Mouse (Mus musculus) c-Kit-positive CD71-positive TER-119-positive erythroid progenitor cells, embryonic 14.5 days (primary cell): Measurements from ENCODE around the gene Prdm2.

Source experiments
- DNase-seq: peaks from one replicate; pipeline ENCODE4 v3.0.0-alpha.2; 2013; ENCODE audit warnings: low spot score

Prdm2 gene

DNA sequence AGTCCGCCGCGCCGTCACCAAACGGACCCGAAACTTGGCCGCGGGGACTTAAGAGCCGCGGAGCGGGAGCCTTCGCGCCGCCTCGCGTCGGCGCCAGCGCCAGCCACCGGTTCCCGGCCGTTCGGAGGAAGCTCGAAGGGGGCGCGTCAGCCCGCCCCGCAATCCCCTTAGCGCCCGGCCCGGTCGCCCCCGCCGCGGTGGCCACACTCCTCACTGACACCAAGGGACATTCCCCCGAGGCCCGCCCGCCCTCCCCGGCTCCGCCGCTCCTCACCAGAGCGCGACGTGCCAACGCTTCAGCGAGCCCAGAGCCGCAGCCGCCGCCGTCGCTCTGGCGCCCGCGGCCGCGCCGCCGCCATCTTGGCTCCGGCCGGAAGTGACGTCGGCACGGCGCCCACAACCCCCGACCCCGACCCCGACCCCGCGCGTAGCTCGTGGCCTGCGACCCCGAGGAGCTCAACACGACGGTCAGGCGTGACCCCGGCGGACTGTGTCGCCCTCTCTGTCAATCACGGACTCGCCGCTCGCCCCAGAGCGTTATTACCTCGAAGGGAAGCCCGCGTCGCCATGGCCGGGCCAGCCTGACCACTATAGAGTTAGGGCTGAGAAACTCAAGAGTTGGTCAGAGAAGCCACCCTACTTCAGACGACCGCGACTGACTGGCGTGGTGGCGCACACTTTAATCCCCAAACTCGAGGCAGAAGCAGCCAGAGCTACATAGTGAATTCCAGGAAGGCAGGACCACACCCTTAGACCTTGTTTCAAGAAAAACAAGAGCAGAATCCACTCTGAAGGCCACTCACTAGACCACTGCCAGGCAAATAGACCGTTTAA, at the start of gene Prdm2:
Prdm2 (minus strand) TSS at position 655 of the 834 bp plus-strand sequence.
- peak; percentile 44 for DNase-seq

DNA sequence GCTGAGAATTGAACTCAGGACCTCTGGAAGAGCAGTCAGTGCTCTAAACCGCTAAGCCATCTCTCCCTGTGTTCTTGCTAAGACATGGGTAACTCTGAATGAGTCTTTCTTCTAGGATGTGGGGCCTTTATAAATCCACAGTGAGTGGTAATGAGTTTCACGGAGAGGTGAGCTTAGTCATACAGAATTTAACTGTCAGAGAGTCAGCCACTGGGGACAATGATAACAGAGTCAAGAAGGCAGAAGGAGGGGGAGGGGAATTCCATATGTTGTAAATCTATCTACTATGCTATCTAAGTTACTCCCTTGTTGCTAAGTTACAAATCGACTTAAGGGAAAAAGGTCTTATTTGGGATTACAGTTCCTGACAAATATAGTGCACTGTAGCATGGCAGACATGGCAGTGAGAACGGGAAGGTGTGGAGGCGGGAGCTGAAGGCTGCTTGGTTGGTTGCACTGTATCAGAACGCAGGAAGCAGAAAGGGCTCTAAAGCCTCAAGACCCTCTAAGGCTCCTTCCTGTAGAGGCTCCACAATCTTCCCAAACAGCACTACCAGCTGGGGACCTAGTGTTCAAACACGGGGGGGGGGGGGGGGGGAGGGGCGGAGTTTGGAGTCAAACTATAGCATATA, 47.0 kb upstream of the Prdm2 start:
- DNase-seq = peak; percentile 19

DNA sequence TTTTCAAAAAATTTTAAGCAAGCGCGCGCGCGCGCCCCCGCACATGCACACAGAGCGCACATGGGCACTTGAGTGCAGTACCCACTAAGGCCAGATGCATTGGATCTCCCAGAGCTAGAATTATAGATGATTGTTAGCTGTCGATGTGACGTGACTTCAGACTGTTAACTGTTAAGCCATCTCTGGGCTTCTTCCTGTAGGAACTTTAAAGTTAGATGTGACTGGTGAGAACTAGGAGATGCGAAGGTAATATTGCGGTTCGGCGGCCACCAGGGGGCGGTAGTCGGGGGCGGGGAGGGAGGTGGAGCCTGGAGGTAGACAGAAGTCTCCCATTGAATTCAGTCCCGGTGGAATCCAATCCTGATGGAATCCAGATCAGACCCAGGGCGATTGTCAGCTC, 45.7 kb upstream of the Prdm2 start:
- DNase-seq = peak; percentile 28

DNA sequence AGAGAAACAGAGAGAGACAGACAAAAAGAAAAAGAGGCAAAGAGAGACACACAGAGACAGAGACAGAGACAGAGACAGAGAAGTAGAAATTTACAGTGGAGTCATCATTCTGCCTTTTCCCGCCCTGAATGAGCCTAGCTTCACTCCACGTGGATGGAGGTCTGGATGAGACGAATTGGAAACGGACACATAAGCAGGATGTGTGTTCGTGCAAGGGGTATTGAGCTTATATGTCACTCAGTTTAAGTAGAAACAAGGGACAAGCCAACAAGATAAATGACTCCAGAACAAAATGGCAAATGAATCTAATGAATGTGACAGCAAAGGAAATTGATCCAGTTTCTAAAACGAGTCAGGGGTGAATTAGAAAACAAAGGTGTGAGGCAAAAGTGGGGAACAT, 45.2 kb upstream of the Prdm2 start:
- no peak for DNase-seq

DNA sequence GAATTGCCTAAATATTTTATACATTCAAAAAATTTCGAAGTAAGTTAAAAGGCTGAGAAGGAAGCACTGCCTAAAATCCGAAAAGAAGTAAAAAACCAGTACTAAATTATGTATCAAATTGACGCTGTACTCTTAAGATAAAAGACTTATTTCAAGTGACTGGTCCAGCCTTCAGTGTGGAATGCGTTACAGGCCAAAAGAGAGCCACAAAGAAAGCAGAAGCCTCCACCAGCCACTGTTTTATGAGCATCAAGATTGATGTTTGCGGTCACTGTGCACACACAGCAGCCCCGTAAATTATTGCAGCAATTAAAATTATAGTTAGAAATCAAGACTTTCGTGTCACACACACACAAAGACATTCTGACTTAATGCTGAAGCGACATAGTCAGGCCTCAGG, 42.7 kb upstream of the Prdm2 start:
- no peak for DNase-seq

DNA sequence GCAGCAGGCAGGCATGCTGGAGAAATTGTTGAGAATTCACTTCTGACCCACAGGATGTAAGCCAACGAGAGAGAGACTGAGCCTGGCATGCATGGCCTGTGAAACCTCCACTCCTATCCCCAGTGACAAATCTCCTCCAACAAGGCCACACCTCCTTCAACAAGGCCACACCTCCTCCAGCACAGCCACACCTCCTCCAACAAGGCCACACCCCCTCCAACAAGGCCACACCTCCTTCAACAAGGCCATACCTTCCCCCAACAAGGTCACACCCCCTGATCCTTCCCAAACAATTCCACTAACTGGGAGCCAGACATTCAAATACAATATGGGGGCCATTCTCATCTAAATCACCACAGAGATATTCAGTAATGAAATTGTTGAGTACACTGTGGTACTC, 40.6 kb upstream of the Prdm2 start:
- no peak for DNase-seq

DNA sequence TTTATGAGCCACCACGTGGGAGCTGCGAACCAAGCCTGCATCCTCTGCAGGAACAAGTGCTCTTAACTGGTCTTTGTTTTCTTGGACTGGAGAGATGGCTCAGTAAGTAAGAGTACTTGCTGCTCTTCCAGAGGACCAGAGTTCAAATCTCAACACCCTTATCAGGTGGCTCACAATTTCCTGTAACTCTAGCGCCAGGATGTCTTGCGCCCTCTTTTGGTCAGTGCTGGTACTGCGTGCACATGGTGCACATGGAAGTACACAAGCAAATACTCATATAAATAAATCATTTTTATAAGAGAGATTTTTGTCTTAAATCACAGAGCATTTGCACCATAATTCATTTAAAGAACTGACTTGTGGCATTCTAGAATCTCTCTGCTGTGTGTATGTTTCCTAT, 35.3 kb upstream of the Prdm2 start:
- DNase-seq = peak; percentile 31

DNA sequence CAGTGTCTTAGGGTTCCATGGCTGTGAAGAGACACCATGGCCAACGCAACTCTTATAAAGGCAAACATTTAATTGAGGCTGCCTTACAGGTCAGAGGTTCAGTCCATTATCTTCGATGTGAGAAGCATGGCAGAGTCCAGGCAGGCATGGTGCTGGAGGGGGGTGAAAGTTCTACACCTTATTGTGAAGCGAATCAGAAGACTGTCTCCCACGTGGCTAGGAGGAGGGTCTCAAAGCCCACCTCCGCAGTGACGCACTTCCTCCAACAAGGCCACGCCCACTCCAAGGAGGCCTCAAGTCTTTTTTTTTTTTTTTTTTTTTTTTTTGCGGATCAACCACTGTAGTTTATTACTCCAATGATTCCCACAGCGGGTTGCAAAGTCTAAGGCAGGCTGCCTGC, 28.5 kb upstream of the Prdm2 start:
- DNase-seq = no peak

DNA sequence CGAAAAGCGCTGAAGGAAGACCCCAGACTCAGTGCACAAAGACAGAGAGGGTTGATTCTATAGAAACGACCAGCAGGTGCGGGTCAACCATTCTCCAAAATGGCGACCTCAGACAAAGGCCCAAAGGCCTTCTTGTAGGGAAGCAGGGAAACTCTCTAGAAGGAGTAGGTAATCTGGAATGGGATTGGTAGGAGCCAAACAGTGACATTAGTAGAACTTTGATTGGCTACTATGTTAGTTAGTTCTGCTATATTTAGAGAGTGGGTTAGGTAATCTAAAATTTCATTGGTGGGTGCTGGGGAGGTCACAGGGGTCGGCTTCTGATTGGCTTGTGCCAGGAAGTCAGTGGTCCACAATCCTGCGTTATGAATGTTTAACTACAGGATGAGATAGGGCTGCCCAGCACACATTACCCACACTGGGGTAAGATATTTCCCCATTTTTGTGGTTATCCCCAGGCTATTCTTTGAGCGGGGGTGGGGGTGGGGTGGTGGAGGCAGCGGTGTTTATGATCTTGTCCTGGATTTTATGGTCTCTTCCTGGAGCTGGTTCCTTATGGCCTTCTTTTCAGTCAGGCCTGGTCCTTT, 26.9 kb upstream of the Prdm2 start:
- no peak for DNase-seq

DNA sequence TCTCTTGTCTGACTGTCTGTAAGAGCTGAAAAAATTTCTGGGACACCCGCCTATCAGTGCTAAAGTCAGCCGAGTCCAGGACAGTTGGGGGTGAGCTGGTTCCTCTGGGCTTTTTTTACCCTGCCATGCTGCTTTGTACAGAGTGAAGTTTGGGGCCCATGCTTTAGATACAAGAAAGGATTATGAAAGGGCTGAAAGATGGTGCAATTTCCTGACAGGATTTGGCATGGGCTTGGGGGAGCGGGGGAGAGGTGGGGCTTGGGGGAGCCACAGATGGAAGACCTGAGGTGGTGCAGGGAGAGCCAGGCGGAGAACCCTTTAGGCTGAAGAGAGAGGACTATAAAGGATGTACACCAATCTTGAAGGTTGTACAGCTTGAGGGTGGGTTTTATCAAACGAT, 26.3 kb upstream of the Prdm2 start:
- no peak for DNase-seq

DNA sequence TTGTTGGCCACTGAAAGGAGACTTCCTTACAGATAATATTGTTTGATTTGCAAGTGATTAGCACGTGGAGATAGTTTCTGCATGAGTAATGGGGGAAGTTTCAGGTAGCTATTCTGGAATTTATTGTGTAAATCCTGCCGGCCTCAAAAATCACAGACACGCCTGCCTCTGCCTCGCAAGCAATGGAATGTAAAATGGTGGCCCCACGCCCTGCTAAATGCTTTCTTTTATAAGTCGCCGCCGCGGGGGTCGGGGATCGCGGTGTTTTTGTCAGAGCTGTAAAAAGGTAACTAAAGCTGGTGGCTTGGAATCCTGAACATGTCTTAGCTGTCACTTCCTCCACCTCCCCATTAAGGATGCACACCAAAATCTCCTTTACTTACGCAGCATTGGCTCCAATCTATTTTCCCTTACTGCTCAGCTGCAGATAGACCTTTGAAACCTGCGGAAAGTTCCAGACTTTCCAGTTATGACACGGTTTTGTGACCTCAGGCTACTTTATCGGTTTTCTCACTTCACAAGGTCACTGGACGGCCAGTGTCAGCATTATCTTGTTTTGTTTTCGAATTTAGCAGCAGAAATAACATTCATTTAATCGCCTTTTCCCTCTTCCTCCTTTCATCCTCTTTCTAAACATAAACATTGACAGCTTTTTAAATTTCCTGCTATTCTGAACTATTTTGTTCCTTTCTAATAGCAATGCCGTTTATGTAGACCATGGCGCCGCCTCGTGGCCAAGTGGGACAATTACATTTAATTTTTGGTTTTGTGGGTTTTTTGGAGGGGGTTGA, 25.6 kb upstream of the Prdm2 start:
- peak; percentile 40 for DNase-seq

DNA sequence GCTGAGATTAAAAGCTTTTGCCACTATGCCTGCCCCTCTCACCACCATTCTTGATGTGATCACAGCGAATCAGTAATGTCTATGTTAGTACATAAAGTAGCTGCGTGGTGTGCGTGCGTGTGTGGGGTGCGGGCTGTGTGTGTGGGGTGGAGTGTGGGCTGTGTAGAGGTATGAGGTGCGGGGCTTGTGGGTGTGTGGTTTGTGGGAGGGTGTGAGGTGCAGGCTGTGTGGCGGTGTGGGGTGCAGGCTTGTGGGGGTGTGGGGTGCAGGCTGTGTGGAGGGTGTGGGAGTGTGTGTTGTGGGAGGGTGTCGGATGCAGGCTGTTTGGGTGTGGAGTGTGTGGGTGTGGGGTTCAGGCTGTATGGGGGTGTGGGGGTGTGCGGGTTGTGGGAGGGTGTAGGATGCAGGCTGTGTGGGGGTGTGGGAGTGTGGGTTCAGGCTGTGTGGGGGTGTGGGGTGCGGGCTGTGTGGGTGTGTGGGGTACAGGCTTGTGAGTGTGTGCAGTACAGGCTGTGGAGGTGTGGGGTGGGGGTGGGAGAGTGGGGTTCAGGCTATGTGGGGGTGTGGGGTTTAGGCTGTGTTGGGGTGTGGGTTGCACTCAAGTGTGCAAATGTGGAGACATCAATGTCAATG, 19.1 kb upstream of the Prdm2 start:
- no peak for DNase-seq

DNA sequence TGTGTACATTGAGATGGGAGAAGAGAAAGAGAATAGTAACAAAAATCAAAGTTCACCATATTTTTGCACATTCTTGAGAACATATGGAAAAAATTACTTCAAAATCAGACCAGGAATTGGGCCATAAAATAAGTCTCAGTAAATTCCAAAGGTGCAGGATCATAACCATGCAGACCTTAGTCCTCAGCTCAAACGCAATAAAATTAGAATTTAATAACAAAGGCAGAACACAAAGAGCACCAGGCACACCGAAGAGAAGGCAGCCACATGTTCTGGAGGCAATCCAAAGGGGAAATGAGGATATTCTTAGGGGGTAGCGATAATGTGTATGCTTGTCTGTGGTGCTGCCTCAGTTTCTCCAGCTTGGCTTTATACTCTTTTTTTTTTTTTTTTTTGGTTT, 18.3 kb upstream of the Prdm2 start:
- DNase-seq = no peak

DNA sequence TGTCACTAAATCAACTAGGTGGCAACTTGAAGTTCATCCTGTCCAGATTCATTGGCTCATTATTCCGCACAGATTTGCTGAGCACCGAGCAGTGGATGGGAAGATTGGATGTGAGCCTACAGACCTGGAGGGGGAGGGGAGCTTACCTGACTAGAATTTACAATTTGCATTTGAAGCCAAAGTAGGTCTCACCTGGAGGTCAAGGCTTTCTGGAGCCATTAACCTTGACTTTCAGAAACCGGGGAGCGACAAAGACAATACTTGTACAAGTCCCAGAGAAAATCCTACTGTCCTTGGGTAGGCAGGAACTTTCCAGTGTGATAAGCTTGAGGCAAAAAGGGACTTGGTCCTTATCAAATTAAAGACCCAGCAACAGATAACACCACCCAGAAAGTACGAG, 15.2 kb upstream of the Prdm2 start:
- DNase-seq = no peak

DNA sequence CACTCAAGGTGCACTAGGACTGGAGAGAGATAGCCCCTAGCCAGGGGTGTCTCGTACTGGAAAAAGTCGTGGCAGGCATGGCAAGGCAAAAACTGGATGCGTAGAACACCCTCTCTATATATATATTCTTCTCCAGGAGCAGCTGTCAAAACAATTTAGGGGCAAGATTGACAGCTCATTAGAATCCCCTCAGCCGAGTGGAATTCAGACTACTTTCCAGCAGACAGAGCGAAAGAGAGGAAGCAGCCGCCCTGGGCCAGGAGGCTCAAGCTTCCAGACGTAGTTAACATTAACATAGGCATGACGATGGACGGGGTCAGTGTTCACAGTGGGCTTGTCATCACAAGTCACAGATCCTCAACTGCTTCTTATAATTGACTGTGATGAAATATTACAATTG, 13.1 kb upstream of the Prdm2 start:
- DNase-seq = no peak

DNA sequence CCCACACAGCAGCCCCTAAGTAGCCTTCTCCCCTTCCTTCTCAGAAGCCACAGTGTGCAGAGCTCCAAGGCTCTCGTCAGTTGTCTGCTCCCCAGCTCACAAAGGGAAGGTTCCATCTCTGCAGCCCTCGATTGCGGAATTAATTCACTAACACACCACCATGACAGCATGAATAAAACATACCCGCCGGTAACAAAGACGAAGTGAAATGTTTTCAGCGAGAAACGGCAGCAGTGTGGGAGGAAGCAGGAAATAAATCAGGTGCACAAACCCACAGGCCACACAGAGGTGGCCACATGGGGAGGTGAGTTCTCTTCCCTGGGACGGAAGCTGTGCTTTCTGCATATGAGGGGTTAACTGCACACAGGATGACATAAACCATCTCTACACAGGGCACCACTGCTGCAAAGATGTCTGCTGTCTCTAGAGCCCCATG, 6.5 kb upstream of the Prdm2 start:
- no peak for DNase-seq

DNA sequence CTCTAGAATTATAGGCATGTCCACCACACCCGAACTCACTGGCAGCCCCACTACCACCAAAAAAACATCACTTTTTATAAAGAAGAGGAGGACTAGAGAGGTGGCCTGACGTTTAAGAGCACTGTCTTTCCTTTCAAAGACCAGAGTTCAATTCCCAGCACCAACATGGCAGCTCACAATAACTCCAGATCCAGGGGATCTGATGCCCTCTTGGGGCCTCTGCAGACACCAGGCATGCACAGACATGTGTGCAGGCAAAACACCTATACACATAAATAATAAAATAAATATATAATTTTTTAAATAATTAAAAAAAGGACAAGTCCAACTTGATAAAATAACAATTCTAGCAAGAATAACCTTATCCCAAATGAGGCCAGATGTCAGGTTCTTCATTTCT, 6.1 kb upstream of the Prdm2 start:
- no peak for DNase-seq

DNA sequence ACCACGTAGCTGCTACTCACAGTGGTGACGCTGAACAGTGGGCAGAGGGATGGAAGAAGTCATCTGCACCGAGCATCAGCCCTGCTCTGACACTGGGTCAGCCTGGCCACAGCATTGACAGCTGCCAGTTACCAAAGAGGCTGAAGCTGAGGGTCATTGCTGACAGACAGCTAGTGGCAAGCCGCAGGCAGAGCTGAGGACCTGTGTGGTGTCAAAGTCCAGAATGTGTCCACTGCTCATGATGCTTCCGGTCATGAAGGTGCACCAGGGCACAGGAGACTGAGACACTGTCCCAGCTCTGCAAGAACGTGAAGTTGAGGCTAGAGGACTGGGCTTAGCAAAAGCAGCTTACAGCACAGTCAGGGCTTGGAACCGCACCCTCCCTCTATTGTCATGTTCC, 4.4 kb upstream of the Prdm2 start:
- no peak for DNase-seq

DNA sequence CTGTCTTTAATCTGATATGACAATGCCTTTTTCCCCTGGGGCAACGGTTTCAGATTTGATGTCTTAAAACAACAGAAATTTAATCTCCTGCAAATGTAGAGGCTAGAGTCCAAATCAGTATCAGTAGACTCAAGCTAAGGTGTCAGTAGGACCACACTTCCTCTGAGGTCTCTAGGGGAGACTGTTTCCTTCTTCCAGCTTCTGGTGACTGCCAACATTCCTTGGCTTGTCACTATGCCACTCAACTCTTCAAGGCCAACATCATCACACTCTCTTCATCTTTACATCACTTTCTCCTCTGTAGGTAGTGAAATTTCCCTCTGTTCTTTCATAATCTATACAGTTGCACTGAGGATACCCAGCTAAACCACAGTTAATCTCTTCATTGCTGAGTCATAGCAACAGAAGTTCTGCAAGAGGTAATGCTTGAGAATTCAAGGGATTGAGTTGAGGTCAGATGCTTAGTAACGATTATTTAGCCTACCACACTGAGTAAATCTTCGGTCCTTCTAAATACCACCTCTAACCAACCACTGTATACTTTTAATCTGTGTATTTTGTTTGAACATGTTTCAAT, 1.5 kb upstream of the Prdm2 start:
- DNase-seq = no peak

DNA sequence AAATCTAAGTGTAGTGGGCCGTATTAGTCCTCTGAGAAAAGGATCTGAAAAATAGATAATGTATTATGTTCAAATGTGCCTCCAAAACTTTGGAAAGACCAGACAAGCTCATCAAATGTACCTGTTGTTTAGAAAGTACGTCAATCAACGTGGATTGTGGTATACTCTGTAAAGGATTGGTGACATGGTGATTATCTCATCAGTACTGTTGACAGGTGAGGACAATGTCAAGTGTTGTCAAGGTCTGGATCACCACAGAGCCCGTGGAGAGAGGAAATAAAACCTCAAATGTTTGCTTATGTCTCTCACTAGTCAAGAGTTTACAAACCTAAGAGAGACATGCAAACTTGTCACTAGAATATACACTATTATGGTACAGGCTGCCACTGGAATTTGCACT, 776 bp upstream of the Prdm2 start:
- no peak for DNase-seq

DNA sequence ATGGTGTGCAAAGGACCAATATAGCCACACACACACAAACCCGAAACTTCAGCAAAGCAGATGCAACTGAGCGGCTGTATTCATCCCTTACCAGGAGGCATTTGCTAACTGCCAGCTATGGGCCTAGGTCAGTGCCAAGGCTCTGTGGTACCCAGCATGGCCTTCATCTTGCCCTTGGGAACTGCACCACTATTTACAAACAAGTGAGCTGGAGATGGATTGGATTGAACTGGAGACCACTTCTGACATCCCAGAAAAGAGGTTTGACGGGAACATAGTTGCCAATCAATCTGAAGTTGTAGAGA, 332 bp upstream of the Prdm2 start:
- no peak for DNase-seq
